ENCODE assay signal across 7 mouse cellular contexts in the genomic region with DNA sequence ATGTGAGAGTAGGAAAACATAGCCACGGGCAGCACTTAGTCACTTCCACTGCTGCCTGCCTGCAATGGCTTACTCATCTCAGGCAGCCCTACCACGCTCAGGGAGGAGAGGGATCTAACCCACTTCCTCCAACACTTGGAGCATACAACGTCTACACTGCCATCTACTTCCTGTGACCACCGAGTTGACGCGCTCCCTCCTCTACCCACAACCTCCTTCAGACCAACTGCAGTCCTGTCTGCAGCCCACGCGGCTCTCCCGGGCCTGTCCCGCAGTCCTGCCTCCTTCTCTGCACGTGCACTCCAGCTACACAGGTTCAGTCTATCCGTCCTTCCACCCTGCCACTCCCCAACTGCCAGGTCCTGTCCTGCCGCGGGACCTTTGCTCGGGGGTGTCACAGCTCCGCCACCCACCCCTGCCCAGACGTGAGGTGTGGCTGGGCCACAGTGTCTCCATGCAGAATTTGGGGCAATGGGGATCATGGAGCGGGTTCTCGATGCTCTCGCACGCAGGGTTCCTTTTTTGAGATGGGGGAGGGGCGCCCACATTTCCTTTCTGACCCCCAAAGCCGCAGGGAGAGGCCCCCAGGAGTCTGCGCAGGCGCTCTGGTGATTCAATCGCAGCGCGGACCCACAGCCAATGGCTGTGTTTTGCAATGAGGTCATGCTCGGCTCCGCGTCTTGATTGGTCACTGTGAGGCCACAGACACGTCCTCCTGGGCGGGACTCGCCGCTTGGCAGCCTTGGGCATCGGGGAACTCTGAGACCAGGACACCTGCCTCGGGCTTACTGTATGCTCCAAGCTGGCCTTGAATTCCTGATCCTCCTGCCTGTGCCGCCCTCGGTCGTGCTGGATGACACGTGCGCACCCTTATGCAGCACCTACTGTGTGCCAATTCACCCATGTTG. TPM values are rescaled to one million over a fixed set of nuclear protein-coding genes. Genes with fewer than 3 reads are reported as not detected.
DNase-seq lines count a peak whose midpoint lies in the region; ATAC-seq lines count a peak whose summit lies in the region.

No protein-coding gene starts in this region.

- ATAC-seq in intestine, embryonic 15.5 days, result peak; percentile 97

- H3K4me3 ChIP-seq in intestine, embryonic 15.5 days (replicated peaks), result peak overlapping the region; percentile 49
- peak overlapping the region; percentile 80 for H3K4me3 ChIP-seq in midbrain, embryonic 10.5 days

- peak overlapping the region; percentile 84 for H3K27ac ChIP-seq in intestine, embryonic 15.5 days
- peak overlapping the region; percentile 95 for H3K27ac ChIP-seq in midbrain, embryonic 10.5 days (replicated peaks)

- H3K4me1 ChIP-seq in intestine, embryonic 15.5 days (replicated peaks), result peaks cover 20% of the 10 kb centered on the region
- H3K4me1 ChIP-seq in midbrain, embryonic 10.5 days, result peaks cover 59% of the 10 kb centered on the region

- no peaks in the 10 kb centered on the region for H3K9me3 ChIP-seq in intestine, embryonic 15.5 days
- H3K9me3 ChIP-seq in midbrain, embryonic 10.5 days (replicated peaks), result peaks cover 24% of the 10 kb centered on the region

- H3K36me3 ChIP-seq in intestine, embryonic 15.5 days, result no peaks in the 10 kb centered on the region
- H3K36me3 ChIP-seq in midbrain, embryonic 10.5 days, result no peaks in the 10 kb centered on the region

- intact Hi-C loops in gastrocnemius, postnatal 36 days (cut with DNase I), result no loop called here
- intact Hi-C loops in left cerebral cortex, postnatal 25 days (cut with DNase I), result loop anchor here (1.0 kb wide), 1 partner anchor 31 kb away; a partner anchor contains a TSS

- H3K4me2 ChIP-seq in intestine, embryonic 15.5 days (replicated peaks), result peak overlapping the region; percentile 81

- peak; percentile 97 for DNase-seq in adrenal gland, adult 2 months
- DNase-seq in embryo, embryonic 11.5 days (ENCODE audit: low read depth, low spot score), result peak; percentile 90
- DNase-seq in gastrocnemius, postnatal 36 days, result peak; percentile 85 to 92
- peak; percentile 97 to 99 for DNase-seq in left cerebral cortex, postnatal 25 days (ENCODE audit: low spot score in 2 of 2)
- DNase-seq in midbrain, embryonic 10.5 days (ENCODE audit: low spot score), result peak; percentile 95
- peak; percentile 96 for DNase-seq in right cerebral cortex, postnatal 4 days

- under 1% methylated on average over 42 of the region's 42 CpGs for WGBS in intestine, embryonic 15.5 days
- under 1% methylated on average over 42 of the region's 42 CpGs for WGBS in midbrain, embryonic 10.5 days

- peaks cover 32% of the 10 kb centered on the region for H3K27me3 ChIP-seq in intestine, embryonic 15.5 days (replicated peaks)
- peaks cover 54% of the 10 kb centered on the region for H3K27me3 ChIP-seq in midbrain, embryonic 10.5 days (ENCODE audit: low read depth, poor library complexity, severe bottlenecking)

- H3K9ac ChIP-seq in intestine, embryonic 15.5 days, result peak overlapping the region; percentile 65

RNA-seq across cellular contexts. Expression of a gene that starts 4.8 kb away (rescaled TPM):
- total RNA-seq in adrenal gland, adult 2 months (2021), result not detected
- not detected in 2 replicates for polyA plus RNA-seq in adrenal gland, adult 2 months (2012; rRNA removed)
- total RNA-seq in gastrocnemius, postnatal 36 days (2021), result not detected
- polyA plus RNA-seq in intestine, embryonic 15.5 days (2015; fragmentation: Nextera tagmentation; extraction: Ambion mirVana), result not detected in 2 replicates
- not detected for total RNA-seq in left cerebral cortex, postnatal 25 days (2021)
- not detected in 2 replicates for polyA plus RNA-seq in midbrain, embryonic 10.5 days (2016; fragmentation: Nextera tagmentation; extraction: Ambion mirVana)

RNA-seq across cellular contexts. Expression of a gene that starts 31.1 kb away (rescaled TPM):
- total RNA-seq in adrenal gland, adult 2 months (2021), result 100 to 1,000 TPM; 149 to 249 TPM
- polyA plus RNA-seq in adrenal gland, adult 2 months (2012; rRNA removed), result 573 and 605 TPM in 2 replicates
- total RNA-seq in gastrocnemius, postnatal 36 days (2021), result 10 to 100 TPM; 35.0 to 45.6 TPM
- 56.3 and 56.8 TPM in 2 replicates for polyA plus RNA-seq in intestine, embryonic 15.5 days (2015; fragmentation: Nextera tagmentation; extraction: Ambion mirVana)
- 100 to 1,000 TPM; 621 to 622 TPM for total RNA-seq in left cerebral cortex, postnatal 25 days (2021)
- polyA plus RNA-seq in midbrain, embryonic 10.5 days (2016; fragmentation: Nextera tagmentation; extraction: Ambion mirVana), result 89.7 and 131 TPM in 2 replicates

RNA-seq across cellular contexts. Expression of a gene that starts 46.8 kb away (rescaled TPM):
- total RNA-seq in adrenal gland, adult 2 months (2021), result under 1 TPM; 0.31 to 0.98 TPM
- 2.6 and 3.0 TPM in 2 replicates for polyA plus RNA-seq in adrenal gland, adult 2 months (2012; rRNA removed)
- under 1 TPM; 0.27 to 0.74 TPM for total RNA-seq in gastrocnemius, postnatal 36 days (2021)
- 1.3 and 1.4 TPM in 2 replicates for polyA plus RNA-seq in intestine, embryonic 15.5 days (2015; fragmentation: Nextera tagmentation; extraction: Ambion mirVana)
- total RNA-seq in left cerebral cortex, postnatal 25 days (2021), result 1 to 10 TPM; 1.7 to 1.9 TPM
- 0.80 and 0.89 TPM in 2 replicates for polyA plus RNA-seq in midbrain, embryonic 10.5 days (2016; fragmentation: Nextera tagmentation; extraction: Ambion mirVana)

Comparison
In these comparisons a context has a peak if more than half of its experiments do, and no peak if none do; other contexts are left out.
1. Peak in every context shown above with its lines: DNase-seq, ATAC-seq, H3K4me3 ChIP-seq and H3K27ac ChIP-seq.